Mouse (Mus musculus): ENCODE measurements around the gene Iqca.

GRCm38 (mm10) chr1:90161623-90162022 is 8.4 kb upstream of the Iqca start:
- TF ChIP-seq GATA1 (IDR thresholded peaks at IDR 0.05; ENCODE audit: low read length) (no peak), TAL1 (IDR thresholded peaks at IDR 0.05; ENCODE audit: low read length) (no peak)

Measured in erythroblast, embryonic 14.5 days (primary cell).